Mouse (Mus musculus) adrenal gland, postnatal 14 days (tissue): ENCODE data around the gene Gnao1. TPM values are rescaled to one million over a fixed set of nuclear protein-coding genes. Genes with fewer than 3 reads are reported as not detected.

Experiments
- DNase-seq: peaks from one replicate; pipeline ENCODE4 v3.0.0; 2021; ENCODE audit warnings: mixed read lengths
- total RNA-seq: library from RNA; stranded (reverse); gene quantifications from 2 replicates; pipeline ENCODE4 v1.2.3, GENCODE M21; 2021

Gnao1 gene
- total RNA-seq, 1 experiment from 2014 or later, result 39.3 TPM

- DNase-seq, result peak; percentile 39
These were observed 136.0 kb downstream of the Gnao1 start for GRCm38 (mm10) chr8:93945781-93946180.

DNA sequence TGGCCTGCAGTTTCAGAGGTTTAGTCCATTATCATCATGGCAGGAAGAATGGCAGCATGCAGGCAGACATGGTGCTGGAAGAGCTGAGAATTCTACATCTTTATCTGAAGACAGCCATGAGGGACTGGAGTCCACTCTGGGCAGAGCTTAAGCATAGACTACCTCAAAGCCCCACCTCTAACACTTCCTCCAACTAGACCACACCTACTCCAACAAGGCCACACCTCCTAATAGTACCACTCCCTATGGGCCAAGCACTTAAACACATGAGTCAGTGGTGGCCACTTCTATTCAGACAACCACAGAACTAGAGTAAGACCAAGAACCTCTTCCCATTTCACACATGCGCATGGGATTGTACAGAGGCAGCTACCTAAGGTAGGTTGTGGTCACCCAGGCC, 136.6 kb downstream of the Gnao1 start:
- DNase-seq, result no peak

- DNase-seq, result no peak
These were observed 140.4 kb downstream of the Gnao1 start for GRCm38 (mm10) chr8:93950133-93950532.

DNA sequence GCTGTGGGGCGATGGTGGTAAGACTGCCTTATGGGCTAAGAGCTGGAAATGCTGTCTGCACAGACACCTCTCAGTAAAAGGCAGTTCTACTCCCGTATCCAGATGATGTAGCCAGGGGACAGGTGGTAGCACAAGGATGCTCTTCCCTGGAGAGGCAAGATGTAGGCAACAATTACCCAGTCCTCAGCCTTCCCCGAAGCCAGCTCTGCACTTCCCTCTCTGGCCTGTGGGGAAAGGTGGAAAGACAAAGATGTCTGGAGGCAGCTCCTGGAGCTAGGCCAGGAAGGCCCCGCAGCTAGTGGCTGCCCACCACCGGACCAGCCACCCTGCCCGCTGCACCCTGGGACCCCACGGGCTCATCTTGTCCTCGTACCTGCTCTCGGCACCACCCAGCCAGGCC, 142.7 kb downstream of the Gnao1 start:
- no peak for DNase-seq

GRCm38 (mm10) chr8:93958402-93958801, 148.6 kb downstream of the Gnao1 start:
- no peak for DNase-seq

GRCm38 (mm10) chr8:93960909-93961308, 151.1 kb downstream of the Gnao1 start:
- no peak for DNase-seq

DNA sequence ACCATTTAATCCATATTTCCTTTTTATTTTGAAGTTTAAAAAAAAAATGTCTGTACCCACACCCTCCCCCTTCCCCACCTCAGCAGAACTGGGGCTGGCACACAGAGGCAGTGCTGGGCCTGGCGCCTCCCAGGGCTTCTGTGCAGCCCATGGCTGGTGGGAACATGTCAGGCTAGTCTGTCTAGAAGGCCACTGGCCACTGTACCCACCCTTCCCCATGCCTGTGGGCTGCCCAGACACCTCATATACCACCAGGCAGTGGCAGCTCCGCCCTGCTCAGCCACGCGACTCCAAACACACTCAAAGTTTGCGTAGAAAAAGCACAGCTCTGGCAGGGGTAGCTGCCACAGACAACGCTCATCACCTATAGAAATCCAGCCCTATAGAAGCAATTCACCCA, 158.5 kb downstream of the Gnao1 start:
- no peak for DNase-seq

GRCm38 (mm10) chr8:93969626-93970340, 160.0 kb downstream of the Gnao1 start:
- no peak for DNase-seq

DNA sequence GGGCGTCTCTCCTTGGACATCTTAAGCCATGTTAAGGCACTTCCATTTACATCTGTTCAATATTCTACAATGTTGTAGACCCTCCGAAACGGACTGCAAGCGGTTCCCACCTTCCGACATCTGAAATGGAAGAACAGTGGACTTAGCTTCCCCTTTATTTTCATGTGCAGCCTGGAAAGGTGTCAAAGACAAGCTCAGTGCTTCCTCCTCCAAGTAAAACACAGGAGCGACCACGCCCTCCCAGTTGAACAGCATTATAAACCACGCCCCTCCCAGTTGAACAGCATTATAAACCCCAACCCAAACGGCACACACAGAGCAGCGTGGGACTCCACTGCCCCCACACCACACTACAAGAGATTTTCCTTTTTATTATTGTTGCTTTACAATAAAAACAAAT, 161.7 kb downstream of the Gnao1 start:
- no peak for DNase-seq

DNA sequence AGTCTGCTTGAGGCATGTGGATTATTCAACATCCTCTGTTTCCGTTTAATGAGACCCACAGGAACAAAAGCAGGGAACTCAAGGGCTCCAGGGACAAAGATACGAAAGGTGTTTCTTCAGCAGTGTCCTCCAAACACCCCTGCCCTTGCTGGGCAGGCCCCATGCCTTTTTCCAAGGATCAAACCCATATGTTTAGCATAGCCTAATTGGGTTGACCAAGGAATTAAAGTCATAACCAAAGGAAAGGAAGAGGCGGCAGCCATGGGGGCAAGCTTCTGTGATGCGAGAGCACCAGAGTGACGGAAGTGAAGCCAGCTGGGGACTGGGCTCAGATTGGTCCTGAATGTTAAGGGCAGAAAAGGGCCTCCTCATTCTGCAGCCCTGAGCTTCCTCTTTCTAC, 162.4 kb downstream of the Gnao1 start:
- DNase-seq, result no peak

GRCm38 (mm10) chr8:93972971-93973734, 163.4 kb downstream of the Gnao1 start:
- no peak for DNase-seq

DNA sequence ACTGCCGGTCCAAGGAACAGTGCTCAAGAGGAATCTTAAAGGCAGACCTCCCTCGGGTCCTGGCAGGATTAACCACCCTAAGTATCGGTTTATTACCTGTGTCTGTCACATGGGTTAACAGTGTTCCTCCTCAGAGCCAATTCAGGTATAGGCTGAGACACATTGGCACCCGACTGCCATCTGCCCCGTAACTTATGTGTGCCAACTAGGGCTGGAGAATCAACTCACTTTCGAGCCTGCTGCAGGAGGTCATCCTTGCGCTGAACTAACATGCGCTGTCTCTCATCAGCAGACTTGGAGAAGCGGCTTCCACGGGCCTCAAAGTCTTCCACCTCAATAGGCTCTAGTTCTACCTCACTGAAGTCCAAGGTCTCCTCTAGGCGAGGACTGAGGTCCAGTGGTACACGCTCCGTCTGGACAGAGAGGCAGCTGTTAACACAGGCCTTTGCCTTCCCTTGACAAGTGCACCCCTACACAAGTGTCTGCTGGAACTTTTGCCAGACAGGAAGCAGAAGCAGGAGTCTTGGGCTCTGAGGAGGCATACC, 164.1 kb downstream of the Gnao1 start:
- no peak for DNase-seq

DNA sequence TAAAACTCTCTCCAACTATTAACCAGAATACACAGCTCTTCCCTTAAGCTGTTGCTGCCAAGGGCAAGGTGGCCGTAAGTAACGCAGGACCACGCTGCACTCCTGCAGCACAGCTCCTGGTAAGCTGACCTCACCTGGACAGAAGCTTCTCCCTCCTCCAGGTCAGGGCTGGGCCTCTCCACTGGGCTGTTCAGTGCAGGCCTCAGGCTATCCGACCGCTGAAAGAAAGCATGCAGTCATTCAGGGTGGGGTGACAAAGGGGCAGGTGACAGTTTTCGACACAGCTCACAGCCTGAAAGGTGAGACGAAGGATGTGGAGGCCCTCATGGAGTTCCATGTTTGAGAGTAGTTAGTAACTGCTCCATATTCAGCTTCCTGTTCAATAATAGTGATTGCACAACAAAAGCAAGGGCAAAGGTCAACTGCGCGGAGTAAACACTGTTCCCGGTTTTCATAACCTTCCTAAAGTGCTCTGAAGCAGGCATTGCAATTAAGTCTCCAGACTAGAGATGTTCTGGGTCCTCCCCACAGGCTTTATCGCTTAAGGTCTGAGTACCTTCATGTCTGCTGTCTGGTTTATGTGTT, 164.9 kb downstream of the Gnao1 start:
- no peak for DNase-seq

DNA sequence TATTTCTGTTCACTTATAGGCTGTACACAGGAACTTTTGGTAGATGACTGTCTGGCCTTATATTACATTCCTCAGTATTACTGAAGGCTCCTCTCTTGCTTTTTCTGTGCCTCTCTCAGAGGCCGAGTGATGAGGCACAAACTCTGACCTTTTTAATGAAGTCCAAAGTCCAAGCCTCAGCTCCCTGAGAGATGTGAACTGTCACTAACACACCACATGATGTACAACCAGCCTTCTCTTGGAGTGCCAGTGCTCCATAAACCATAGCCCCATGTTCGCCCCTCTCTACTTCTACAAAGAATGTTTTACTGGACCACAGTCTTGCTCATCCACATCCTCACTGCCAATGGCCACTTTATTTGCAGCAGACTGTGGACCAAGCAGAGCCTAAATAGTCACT, 165.6 kb downstream of the Gnao1 start:
- DNase-seq, result no peak

DNA sequence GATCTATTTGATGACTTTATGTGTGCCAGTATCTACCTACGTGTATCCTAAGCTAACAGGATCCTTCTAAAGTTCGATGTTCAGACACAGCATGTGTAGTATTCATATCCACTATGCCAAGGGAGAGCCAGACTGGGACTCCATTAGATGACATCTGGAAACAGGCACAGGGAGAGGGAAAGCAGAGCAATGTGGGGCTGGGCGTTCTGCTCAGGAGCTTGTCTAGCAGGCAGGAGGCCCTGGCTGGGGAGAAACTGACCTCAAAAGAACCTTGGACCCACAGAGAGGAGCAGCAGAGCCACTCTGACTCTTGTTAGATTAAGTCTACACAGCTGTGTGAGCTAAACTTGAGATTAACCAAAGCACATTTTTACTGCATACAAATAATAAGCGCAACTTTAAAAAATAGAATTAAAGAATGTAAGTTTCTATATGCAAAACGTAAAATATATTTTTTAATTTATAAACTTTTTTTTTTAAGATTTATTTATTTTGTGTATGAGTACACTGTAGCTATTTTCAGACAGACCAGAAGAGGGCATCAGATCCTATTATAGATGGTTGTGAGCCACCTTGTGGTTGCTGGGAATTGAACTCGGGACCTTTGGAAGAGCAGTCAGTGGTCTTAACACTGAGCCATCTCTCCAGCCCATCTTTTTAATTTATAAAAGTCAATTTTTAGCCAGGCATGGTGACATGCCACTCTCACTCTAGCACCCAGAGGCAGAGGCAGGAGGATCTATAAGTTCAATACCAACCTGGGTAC, 166.9 kb downstream of the Gnao1 start:
- DNase-seq, result no peak

GRCm38 (mm10) chr8:93980141-93980540, 170.4 kb downstream of the Gnao1 start:
- DNase-seq, result no peak

DNA sequence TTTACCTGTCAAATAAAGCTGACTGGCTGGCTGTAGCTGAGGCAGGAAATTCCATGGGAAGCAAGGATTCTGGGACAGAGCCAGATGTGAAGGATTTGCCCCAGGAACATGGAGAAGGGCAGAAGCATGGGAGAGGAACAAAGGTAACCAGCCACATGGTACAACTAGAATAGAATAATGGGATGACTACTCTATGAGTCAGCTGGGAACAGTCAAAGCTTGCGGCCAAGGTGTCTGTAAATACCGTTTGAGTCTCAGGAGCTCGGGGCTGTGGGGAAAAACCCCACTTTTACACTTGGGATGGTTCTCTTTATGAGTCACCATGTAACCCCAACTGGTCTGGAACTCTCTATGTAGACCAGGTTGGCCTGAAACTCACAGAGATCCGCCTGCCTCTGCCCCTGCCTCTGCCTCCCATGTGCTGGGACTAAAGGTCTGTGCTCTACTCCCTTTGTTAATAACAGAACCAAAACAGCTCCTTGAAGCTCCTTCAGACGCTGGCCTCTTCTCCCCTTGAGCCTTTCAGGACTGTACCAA, 172.0 kb downstream of the Gnao1 start:
- DNase-seq, result no peak

DNA sequence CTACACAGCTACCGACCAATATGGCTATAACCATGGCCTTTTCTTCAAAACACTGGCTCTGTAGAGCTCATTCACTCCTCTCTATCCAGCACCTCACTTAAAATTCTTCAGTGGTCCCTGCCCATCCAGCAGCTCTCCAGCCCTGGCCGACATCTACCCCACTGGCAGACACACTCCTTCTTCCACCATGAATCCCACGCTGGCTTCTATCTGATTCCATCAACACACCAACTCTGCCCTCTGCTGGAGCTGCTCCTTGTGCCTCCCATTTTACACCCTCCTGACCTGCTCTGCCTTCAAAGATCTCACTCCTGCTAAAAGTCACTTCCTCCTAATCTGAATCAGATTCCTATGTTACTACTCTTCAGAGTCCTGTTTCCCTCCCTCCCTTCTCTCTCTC, 174.1 kb downstream of the Gnao1 start:
- DNase-seq, result no peak

GRCm38 (mm10) chr8:93984731-93985130, 175.0 kb downstream of the Gnao1 start:
- no peak for DNase-seq

GRCm38 (mm10) chr8:93989739-93990138, 180.0 kb downstream of the Gnao1 start:
- no peak for DNase-seq

- DNase-seq, result no peak
These were observed 189.2 kb downstream of the Gnao1 start for GRCm38 (mm10) chr8:93998961-93999360.

GRCm38 (mm10) chr8:94004139-94004538, 194.4 kb downstream of the Gnao1 start:
- DNase-seq, result no peak
